Mouse (Mus musculus) limb, embryonic 15.5 days (tissue): ENCODE results near the gene Lhpp. TPM values are rescaled to one million over a fixed set of nuclear protein-coding genes. Genes with fewer than 3 reads are reported as not detected.

Experiments used
- ATAC-seq: fragments of 200-750 bp; cut with Nextera tagmentation; 2 replicates; pipeline ENCODE4 v1.8.0; 2017; ENCODE audit warnings: low read depth, moderate TSS enrichment; ENCODE audit not compliant: insufficient number of reproducible peaks, low FRiP score, low TSS enrichment
- H3K27ac ChIP-seq: fragments of 300-500 bp; sonication (generic); 2 replicates; pipeline ENCODE4 v1.5.1; 2015; ENCODE audit warnings: moderate library complexity, mild to moderate bottlenecking, inconsistent platforms
- H3K27me3 ChIP-seq: fragments of 300-500 bp; sonication (generic); 2 replicates; pipeline ENCODE4 v1.6.1; 2015; ENCODE audit warnings: inconsistent platforms
- H3K36me3 ChIP-seq: fragments of 300-500 bp; sonication (generic); 2 replicates; pipeline ENCODE4 v1.6.1; 2015; ENCODE audit warnings: inconsistent platforms
- H3K4me1 ChIP-seq: fragments of 300-500 bp; sonication (generic); 2 replicates; pipeline ENCODE4 v1.6.1; 2015; ENCODE audit warnings: inconsistent platforms
- H3K4me2 ChIP-seq: fragments of 300-500 bp; sonication (generic); 2 replicates; pipeline ENCODE4 v1.6.1; 2015; ENCODE audit warnings: mild to moderate bottlenecking, inconsistent platforms
- H3K4me3 ChIP-seq: fragments of 300-500 bp; sonication (generic); 2 replicates; pipeline ENCODE4 v1.5.1; 2015; ENCODE audit warnings: mild to moderate bottlenecking, inconsistent platforms
- H3K9ac ChIP-seq: fragments of 300-500 bp; sonication (generic); 2 replicates; pipeline ENCODE4 v1.6.1; 2015; ENCODE audit warnings: inconsistent platforms
- H3K9me3 ChIP-seq: fragments of 300-500 bp; sonication (generic); 2 replicates; pipeline ENCODE4 v1.6.1; 2016; ENCODE audit warnings: inconsistent platforms
- WGBS: fragments of 180-500 bp; shearing (Covaris S2); methylation state at CpG from one replicate; pipeline ENCODE4 v1.1.7; 2015; 5-methylcytosine and 5-hydroxymethylcytosine counted together
- polyA plus RNA-seq: library from polyadenylated mRNA; unstranded; fragments of >200 nt; fragmentation: Nextera tagmentation; extraction: Ambion mirVana; gene quantifications from 2 replicates; pipeline ENCODE4 v1.2.1, GENCODE M21; 2015

The Lhpp gene
- polyA plus RNA-seq, 1 experiment from 2014 or later, result 16.8 TPM

DNA sequence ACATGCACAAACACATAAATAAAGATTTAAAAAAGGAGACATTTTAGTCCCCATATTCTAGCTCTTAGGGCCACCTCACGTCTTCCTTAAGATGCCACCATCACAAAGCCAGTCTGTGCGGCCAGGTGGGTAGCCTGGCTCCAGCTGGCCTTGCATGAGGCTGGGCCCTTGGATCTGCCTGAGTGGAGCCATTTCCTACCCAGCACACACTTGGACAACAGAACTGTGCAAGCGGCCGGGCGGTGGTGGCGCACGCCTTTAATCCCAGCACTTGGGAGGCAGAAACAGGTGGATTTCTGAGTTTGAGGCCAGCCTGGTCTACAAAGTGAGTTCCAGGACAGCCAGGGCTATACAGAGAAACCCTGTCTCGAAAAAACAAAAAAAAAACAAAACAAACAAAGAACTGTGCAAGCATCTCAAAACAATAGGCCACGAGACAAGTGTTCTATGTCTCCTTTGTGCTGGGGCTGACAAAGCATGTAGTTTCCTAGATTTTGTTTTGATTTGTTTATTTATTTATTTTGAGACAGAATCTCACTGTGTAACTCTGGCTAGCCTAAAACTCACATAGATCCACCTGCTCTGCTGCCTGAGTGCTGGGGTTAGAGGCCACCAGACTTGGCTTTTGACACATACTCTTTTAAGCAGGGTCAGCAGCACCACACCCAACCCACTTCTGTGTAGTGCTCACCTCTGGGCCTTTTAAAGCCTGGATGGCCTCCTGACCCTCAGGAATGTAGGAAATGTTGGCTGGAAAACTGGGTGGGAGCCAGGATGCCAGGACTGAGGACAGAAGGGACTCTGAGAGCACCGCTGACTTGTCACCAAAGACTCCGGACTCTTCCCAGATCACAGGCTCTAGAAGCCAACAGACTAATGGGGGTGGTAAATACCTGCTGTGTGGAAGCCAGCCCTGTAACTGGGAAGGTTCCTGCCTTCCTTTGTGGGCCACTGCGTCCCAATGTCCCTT is 112.2 kb downstream of the Lhpp start:
- Histone ChIP-seq H3K9me3 (no peaks in the 10 kb centered on the region), H3K27me3 (no peaks in the 10 kb centered on the region), H3K4me3 (no peak overlapping the region), H3K27ac (no peak overlapping the region), H3K4me1 (peaks cover 36% of the 10 kb centered on the region), H3K4me2 (no peak overlapping the region), H3K36me3 (no peaks in the 10 kb centered on the region), H3K9ac (no peak overlapping the region)
- no peak for ATAC-seq
- 91% methylated on average over 12 of the region's 12 CpGs for WGBS

DNA sequence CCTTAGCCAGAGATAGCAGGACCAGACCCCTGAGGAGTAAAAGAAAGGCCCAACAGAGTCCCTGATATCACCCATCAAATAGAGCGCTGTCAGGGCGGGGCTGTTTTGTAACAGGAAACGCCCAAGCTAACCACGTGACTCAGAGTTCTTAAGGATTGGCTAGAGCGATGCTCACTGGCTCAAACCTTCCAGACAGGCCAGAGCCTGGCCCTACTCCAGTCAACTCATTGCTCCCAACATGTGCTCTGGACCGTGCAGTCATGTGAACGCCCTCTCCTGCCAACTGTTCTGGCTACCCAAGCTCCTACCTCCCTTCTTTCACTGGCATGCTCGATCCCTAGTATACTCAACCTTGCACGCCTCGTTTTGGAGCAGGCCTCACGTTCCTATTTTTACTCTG is 113.5 kb downstream of the Lhpp start:
- peak; percentile 80 for ATAC-seq
- H3K4me1 ChIP-seq, result peaks cover 35% of the 10 kb centered on the region
- no peaks in the 10 kb centered on the region for H3K27me3 ChIP-seq
- H3K4me2 ChIP-seq, result no peak overlapping the region
- no peak overlapping the region for H3K4me3 ChIP-seq
- H3K9ac ChIP-seq, result no peak overlapping the region
- no peaks in the 10 kb centered on the region for H3K9me3 ChIP-seq
- H3K36me3 ChIP-seq, result no peaks in the 10 kb centered on the region
- H3K27ac ChIP-seq, result peak overlapping the region; percentile 43
- WGBS, result 61% methylated on average over 11 of the region's 11 CpGs

DNA sequence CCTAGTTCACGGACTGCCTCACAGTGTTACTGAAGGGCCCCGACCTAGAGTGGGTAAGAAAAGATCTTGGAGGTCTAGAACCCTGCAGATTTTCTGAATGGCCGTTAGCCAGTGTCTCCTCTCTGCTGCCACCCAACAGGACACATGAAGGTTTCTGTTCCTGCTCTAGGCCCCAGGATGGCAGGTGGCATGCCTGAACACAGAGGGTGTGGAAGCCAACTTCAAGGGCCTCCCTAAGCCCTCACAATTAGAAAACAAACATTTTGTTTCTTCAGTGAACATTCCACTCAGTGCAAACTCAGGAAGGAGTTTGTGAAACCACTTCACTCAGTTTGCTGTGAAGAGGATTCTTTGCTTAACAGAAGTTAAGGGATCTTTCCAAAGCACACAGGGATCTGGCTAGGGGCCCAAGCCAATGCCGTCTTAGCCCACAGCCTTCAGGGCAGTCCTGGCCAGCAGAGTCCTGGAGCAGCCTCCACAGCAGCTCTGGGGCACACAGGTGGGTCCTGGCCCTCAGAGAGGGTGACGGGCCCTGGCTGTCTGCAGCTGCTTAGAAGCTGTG is 114.1 kb downstream of the Lhpp start:
- H3K9me3 ChIP-seq, result no peaks in the 10 kb centered on the region
- H3K27me3 ChIP-seq, result no peaks in the 10 kb centered on the region
- H3K4me3 ChIP-seq, result no peak overlapping the region
- ATAC-seq, result no peak
- 74% methylated on average over 5 of the region's 5 CpGs for WGBS
- peaks cover 36% of the 10 kb centered on the region for H3K4me1 ChIP-seq
- no peak overlapping the region for H3K9ac ChIP-seq
- H3K4me2 ChIP-seq, result no peak overlapping the region
- 0 out of 2 replicates have a peak, but pooled peaks cover 3% of the 10 kb centered on the region for H3K36me3 ChIP-seq
- H3K27ac ChIP-seq, result 0 out of 2 replicates have a peak overlapping the region, but pooled peaks have one; percentile 43

DNA sequence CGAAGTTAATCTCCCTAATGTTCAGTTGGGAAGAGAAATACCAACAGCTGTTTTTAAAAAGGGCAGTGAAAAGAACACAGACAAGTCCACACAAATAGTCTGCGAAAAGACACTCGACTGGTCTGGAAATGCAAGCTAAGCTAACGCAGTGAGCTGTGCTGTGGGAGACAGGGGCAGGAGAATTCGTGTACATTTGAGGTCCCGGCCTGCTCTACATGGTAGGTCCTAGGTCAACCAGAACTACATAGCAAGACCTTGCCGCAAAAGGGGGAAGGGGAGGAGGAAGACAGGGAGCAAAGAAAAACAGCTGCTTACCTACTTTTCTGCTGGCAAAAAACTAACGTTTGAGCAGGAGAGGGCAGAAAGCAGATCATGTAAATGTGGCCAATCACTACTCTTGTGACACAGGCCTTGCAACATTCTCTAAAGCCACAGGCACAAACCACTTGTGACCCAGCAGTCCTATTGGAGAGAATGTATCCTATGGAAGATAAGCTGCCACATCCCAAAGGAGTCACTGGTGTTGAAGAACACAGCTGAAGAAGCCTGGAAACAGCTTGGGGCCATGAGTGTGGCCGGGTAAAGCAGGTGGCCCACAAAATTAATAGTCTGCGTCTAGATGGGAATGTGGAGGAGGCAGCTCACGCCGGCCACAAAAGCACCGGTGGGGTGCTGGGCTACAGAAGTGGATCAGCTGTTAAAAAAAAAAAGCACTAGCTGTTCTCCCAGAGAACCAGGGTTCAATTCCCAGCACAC is 115.8 kb downstream of the Lhpp start:
- Histone ChIP-seq H3K27me3 (no peaks in the 10 kb centered on the region), H3K36me3 (0 out of 2 replicates have a peak, but pooled peaks cover 6% of the 10 kb centered on the region), H3K27ac (peak overlapping the region; percentile 57), H3K4me2 (no peak overlapping the region), H3K9ac (no peak overlapping the region), H3K9me3 (no peaks in the 10 kb centered on the region), H3K4me1 (peaks cover 30% of the 10 kb centered on the region), H3K4me3 (no peak overlapping the region)
- no peak for ATAC-seq
- WGBS, result 51% methylated on average over 13 of the region's 13 CpGs

DNA sequence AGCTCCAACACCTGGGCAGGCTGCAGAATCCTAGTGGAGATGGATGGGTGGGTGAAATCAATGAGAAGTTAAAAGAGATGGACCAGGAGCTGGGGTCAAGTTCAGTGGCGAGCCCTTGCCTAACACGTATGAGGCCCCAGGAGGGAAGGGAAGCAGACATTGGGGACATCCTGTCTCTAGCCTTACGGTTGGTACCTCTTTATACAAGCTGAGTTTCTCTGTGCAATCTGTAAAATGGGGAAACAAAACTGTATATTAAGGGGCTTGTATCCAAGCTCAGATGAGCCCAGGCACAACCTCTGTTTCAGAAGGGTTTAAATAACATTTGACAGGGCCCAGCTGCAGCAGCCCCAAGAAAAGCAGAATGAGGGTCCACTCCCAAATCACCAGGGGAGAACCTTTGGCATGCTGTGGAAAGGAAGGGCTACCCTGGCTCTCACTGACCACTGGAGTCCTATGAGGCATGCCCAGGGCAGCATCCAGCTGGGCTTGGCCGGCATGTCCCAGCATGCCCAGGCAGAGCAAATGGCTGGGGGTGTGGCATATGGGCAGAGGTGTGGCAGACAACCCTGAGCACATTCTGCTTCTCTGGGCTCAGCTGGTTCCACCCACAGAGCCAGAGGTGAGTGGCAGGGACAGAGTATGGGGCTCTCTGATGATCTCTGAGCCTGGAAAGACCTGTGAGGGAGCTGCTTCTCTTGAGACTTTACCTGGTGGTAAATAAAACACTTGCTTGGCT is 118.8 kb downstream of the Lhpp start:
- H3K9ac ChIP-seq, result no peak overlapping the region
- no peak for ATAC-seq
- 65% methylated on average over 4 of the region's 4 CpGs for WGBS

DNA sequence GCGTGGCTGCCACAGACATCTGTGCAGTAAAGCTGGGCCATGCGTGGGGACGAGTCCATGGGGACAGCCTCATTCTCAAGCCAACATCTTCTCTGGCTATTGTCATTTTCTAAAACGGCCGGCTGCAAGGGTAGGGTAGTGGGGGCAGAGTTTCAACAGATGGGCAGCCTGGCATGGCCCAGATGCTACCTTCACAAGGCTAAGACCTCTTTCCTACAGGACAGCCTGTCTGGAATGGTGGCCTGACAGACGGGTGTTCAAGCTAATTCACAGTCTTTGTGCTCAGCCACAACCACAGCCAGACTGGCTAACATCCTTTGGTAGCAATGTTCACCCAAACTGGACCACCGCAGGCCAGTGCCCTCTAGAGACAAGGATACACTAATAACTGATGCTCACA is 120.1 kb downstream of the Lhpp start:
- 77% methylated on average over 7 of the region's 7 CpGs for WGBS
- Histone ChIP-seq H3K27ac (no peak overlapping the region), H3K9ac (no peak overlapping the region), H3K36me3 (peaks cover 13% of the 10 kb centered on the region; the same call in 1 of the 2 replicates), H3K4me3 (no peak overlapping the region), H3K9me3 (no peaks in the 10 kb centered on the region), H3K4me2 (no peak overlapping the region), H3K27me3 (no peaks in the 10 kb centered on the region), H3K4me1 (peaks cover 29% of the 10 kb centered on the region)
- no peak for ATAC-seq

More for the DNA sequence above, 118.8 kb downstream of the Lhpp start:
- Histone ChIP-seq H3K4me3 (no peak overlapping the region), H3K36me3 (peaks cover 11% of the 10 kb centered on the region; the same call in 1 of the 2 replicates), H3K4me1 (peaks cover 32% of the 10 kb centered on the region), H3K27me3 (no peaks in the 10 kb centered on the region), H3K4me2 (no peak overlapping the region), H3K9me3 (no peaks in the 10 kb centered on the region), H3K27ac (no peak overlapping the region)

DNA sequence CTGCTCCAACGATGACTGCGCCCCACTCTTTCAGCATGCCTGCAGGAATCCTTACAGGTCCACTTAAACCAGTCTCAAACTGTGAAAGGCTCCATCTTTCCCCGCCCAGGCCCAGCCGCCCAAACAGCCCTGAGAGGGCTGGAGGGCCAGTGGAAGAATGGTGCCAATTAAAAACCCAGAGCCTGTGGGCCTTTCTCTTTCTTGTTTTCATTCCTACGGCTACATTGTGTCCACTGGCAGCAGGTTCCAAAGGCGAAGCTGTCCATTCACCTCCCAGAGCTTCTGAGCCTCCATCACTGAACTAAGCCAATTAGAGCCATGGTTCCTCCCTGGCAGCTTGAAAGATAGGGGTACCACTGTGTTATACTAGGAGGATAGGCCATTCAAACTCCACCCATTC is 121.1 kb downstream of the Lhpp start:
- H3K4me1 ChIP-seq, result peaks cover 38% of the 10 kb centered on the region
- H3K4me2 ChIP-seq, result no peak overlapping the region
- no peaks in the 10 kb centered on the region for H3K9me3 ChIP-seq
- H3K36me3 ChIP-seq, result peaks cover 13% of the 10 kb centered on the region; the same call in 1 of the 2 replicates
- no peaks in the 10 kb centered on the region for H3K27me3 ChIP-seq
- no peak for ATAC-seq
- H3K9ac ChIP-seq, result no peak overlapping the region
- WGBS, result 63% methylated on average over 6 of the region's 6 CpGs
- H3K4me3 ChIP-seq, result no peak overlapping the region
- no peak overlapping the region for H3K27ac ChIP-seq

DNA sequence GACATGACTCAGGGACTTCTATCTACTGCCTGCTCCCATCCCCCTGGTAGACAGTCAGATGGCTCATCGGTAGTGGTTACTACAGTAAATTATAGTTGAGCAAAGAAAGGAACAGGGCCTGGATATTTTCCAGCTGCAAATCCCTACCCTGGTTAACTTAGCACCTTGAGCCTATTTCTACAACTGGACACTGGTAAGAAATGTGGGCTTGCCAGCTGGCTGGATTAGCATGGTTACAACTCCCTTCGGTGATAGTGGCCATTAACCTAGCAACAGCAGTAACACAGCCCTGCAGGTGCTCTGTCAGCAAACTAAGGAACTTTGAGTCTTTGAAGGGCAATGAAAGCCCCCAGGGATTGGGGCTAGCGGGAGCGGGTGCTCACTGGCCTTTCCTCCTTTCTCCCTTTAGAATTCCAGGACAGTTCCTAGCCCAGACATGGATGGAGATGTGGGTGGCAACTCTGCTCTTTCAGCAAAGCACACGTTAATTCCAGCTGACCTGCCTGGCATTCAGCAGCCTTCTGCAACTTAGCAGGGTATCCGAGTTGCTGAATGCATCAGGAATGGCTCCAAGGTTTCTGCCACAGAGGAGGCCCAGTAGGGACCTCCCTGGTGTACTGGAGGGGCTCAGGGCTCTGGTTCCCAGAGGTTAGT is 121.8 kb downstream of the Lhpp start:
- no peak for ATAC-seq
- 64% methylated on average over 6 of the region's 6 CpGs for WGBS
- H3K9ac ChIP-seq, result no peak overlapping the region

DNA sequence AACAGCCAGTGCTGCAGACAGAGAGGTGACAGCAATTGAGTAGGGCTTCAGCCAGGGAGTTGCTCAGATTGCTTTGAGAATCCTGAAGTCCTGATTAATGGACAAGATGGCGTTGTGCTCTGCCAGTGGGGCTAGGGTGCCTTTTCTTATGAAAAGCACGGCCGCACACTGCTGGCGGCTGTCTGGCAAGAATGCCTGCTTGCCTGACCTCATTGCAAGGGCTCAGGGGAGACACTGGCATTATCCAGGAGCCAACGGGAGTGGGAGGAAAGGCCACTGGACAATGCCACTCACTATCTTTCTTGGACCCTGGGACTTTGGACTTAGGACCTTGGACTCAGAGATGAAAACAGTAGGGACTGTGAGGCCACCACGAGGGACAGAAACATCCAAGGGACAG is 123.1 kb downstream of the Lhpp start:
- no peak overlapping the region for H3K9ac ChIP-seq
- peaks cover 13% of the 10 kb centered on the region; the same call in 1 of the 2 replicates for H3K36me3 ChIP-seq
- H3K9me3 ChIP-seq, result no peaks in the 10 kb centered on the region
- peaks cover 41% of the 10 kb centered on the region for H3K4me1 ChIP-seq
- WGBS, result 73% methylated on average over 6 of the region's 6 CpGs
- H3K27me3 ChIP-seq, result no peaks in the 10 kb centered on the region
- H3K27ac ChIP-seq, result no peak overlapping the region
- H3K4me2 ChIP-seq, result no peak overlapping the region
- H3K4me3 ChIP-seq, result no peak overlapping the region
- ATAC-seq, result no peak

More for the DNA sequence above, 121.8 kb downstream of the Lhpp start:
- Histone ChIP-seq H3K36me3 (peaks cover 13% of the 10 kb centered on the region; the same call in 1 of the 2 replicates), H3K4me2 (no peak overlapping the region), H3K9me3 (no peaks in the 10 kb centered on the region), H3K27me3 (no peaks in the 10 kb centered on the region), H3K27ac (no peak overlapping the region), H3K4me1 (peaks cover 41% of the 10 kb centered on the region), H3K4me3 (no peak overlapping the region)

DNA sequence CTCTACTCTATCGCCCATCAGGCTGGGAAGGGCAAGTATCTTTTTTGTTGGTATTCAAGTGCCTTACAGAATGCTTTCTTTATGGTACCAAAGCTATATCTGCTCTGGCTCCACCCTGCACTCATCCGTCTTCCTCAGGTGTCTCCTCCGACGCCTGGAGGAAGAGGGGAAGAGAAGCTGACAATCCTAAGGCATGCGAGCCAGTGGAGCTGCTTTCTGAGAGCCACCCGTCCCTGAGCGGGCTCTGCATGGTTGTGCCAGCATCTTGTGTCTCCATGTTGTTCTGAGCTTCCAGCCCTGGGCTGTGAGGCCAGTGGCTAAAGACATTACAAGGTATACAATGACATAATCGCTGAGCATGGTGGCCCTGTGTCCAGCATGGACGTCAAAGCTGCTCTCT is 123.8 kb downstream of the Lhpp start:
- H3K27me3 ChIP-seq, result no peaks in the 10 kb centered on the region
- WGBS, result 80% methylated on average over 9 of the region's 9 CpGs

DNA sequence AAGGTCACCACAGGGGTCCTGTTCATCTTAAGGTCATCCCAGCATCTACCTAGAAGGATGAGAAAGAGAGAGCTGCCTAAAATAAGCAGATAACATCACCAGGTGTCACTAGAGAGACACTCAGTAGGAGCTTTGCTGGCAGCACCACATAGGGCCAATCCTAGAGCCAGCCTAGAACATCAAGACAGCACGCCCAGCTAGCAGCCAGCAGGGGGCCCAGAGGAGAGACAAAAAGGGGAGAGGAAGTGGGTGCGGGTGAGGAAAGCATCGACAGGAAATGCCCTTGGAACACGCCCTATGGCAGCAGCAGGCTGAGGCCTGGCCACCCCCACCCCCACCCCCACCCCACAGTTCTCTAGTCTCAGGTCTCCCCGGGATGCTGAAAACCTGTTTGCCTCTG is 124.7 kb downstream of the Lhpp start:
- Histone ChIP-seq H3K27me3 (no peaks in the 10 kb centered on the region), H3K36me3 (peaks cover 14% of the 10 kb centered on the region), H3K4me3 (no peak overlapping the region), H3K4me2 (no peak overlapping the region), H3K9me3 (no peaks in the 10 kb centered on the region), H3K9ac (no peak overlapping the region), H3K4me1 (peaks cover 37% of the 10 kb centered on the region), H3K27ac (no peak overlapping the region)
- no peak; the same call in 1 of the 2 replicates for ATAC-seq
- WGBS, result 40% methylated on average over 5 of the region's 5 CpGs

More for the DNA sequence above, 123.8 kb downstream of the Lhpp start:
- Histone ChIP-seq H3K36me3 (peaks cover 13% of the 10 kb centered on the region; the same call in 1 of the 2 replicates), H3K27ac (no peak overlapping the region), H3K4me1 (peaks cover 41% of the 10 kb centered on the region), H3K9ac (no peak overlapping the region), H3K4me3 (no peak overlapping the region), H3K4me2 (no peak overlapping the region), H3K9me3 (no peaks in the 10 kb centered on the region)
- ATAC-seq, result no peak
